Mouse (Mus musculus) bone marrow, adult 2 months (tissue): ENCODE measurements around the gene Dmrtc1a.
"Not testable (repeated sequence)": the region's sequence is repeated elsewhere in the genome, so short reads cannot be mapped to it uniquely, and the experiment has no call there.

Experiments
- CTCF ChIP-seq: fragments of 200-500 bp; IDR thresholded peaks from 2 replicates; pipeline ENCODE4 v1.5.1; 2011; ENCODE audit warnings: low read length, control low read depth; ENCODE audit not compliant: control insufficient read depth, insufficient read depth
- POLR2A ChIP-seq: fragments of 200-500 bp; IDR thresholded peaks from 2 replicates; pipeline ENCODE4 v1.6.1; 2011; ENCODE audit warnings: low read depth, mild to moderate bottlenecking, control low read depth, low read length, borderline replicate concordance; ENCODE audit not compliant: control insufficient read depth

DNA sequence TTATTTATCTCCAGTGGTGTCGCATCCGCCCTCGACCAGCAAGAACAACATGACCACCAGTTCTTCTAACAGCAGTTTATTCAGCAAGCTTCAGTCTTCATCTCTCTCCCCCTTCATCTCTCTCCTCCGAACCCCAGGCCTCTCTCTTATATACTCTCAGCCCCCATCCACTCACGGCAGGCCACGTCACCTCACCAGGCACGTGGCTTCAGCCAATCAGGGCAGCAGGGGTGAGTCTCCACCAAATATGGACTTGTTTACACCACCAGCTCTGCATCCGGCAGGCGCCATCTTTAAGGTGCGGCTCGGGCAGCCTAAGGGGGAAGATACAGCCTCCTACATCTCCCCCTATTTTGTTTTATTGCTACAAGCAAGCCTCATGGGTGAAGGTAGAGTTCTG is 41.6 kb upstream of the Dmrtc1a start:
- not testable (repeated sequence) for TF ChIP-seq CTCF, POLR2A
